ENCODE assay signal across 26 mouse cellular contexts in the genomic region with DNA sequence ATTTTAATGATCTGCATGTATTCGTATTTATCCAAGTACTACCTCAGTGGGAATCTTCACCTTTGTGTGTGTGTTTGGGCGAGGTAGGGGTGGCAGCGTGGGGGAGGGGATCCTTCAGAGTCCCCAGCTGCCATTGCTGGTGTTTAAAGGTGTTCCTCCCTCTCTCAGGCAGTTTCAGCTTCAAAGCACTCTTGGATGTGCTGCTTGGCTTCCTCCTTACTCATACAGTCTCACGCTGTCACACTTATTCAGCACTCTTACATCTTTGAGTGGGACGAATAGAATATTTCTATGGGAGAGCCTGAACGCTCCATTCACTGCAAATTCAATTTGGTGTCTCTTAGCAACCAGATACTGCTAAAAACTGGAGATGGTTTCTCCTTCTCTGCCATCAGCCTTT. TPM values are rescaled to one million over a fixed set of nuclear protein-coding genes. Genes with fewer than 3 reads are reported as not detected.
A peak's percentile ranks its signal among the peaks of the same experiment; 100 is the strongest.
DNase-seq lines count a peak whose midpoint lies in the region; ATAC-seq and TF ChIP-seq lines count a peak whose summit lies in the region.
"Had no signal": no experiment of that assay in that cellular context is flagged by ENCODE, and none has a peak within 500 bp of the region (broad histone marks: within the 10 kb centered on the region; RNA-seq: fewer than 3 reads in every experiment).

No protein-coding gene starts in this region.

- no peaks in the 10 kb centered on the region for H3K9me3 ChIP-seq in forebrain, embryonic 13.5 days (replicated peaks)
- H3K9me3 ChIP-seq in forebrain, embryonic 12.5 days: no peaks in the 10 kb centered on the region
- H3K9me3 ChIP-seq in lung, postnatal 0 days (ENCODE audit: low read length): no peaks in the 10 kb centered on the region
- H3K9me3 ChIP-seq: embryonic facial prominence, embryonic 12.5 days; heart, embryonic 15.5 days; intestine, embryonic 15.5 days had no signal

- H3K36me3 ChIP-seq in forebrain, embryonic 13.5 days (ENCODE audit: poor library complexity, severe bottlenecking): no peaks in the 10 kb centered on the region
- no peaks in the 10 kb centered on the region for H3K36me3 ChIP-seq in forebrain, embryonic 12.5 days (replicated peaks)
- no peaks in the 10 kb centered on the region for H3K36me3 ChIP-seq in lung, postnatal 0 days (ENCODE audit: insufficient read depth, low read length)
- H3K36me3 ChIP-seq: embryonic facial prominence, embryonic 12.5 days; heart, embryonic 15.5 days; intestine, embryonic 15.5 days had no signal

- H3K4me3 ChIP-seq in forebrain, embryonic 13.5 days: no peak overlapping the region
- no peak overlapping the region for H3K4me3 ChIP-seq in forebrain, embryonic 12.5 days (replicated peaks)
- no peak overlapping the region for H3K4me3 ChIP-seq in lung, postnatal 0 days (ENCODE audit: low read depth, low read length)
- H3K4me3 ChIP-seq: embryonic facial prominence, embryonic 12.5 days; erythroblast, embryonic 14.5 days; heart, adult 2 months; heart, embryonic 15.5 days; intestine, embryonic 15.5 days had no signal

- no peak overlapping the region for H3K4me2 ChIP-seq in forebrain, embryonic 13.5 days
- H3K4me2 ChIP-seq in forebrain, embryonic 12.5 days: no peak overlapping the region
- H3K4me2 ChIP-seq in lung, postnatal 0 days (replicated peaks; ENCODE audit: low read depth, low read length): no peak overlapping the region
- H3K4me2 ChIP-seq: embryonic facial prominence, embryonic 12.5 days; heart, embryonic 15.5 days; intestine, embryonic 15.5 days had no signal

- H3K9ac ChIP-seq in forebrain, embryonic 13.5 days: no peak overlapping the region
- no peak overlapping the region for H3K9ac ChIP-seq in forebrain, embryonic 12.5 days
- H3K9ac ChIP-seq in lung, postnatal 0 days (replicated peaks; ENCODE audit: low read depth): no peak overlapping the region
- H3K9ac ChIP-seq: embryonic facial prominence, embryonic 12.5 days; heart, embryonic 15.5 days; intestine, embryonic 15.5 days had no signal

- intact Hi-C loops in left cerebral cortex, postnatal 4 days (cut with DNase I): no loop called here

- TF ChIP-seq CTCF in lung, postnatal 0 days (IDR thresholded peaks at IDR 0.05): no peak

- ATAC-seq in forebrain, embryonic 13.5 days: 0 out of 2 replicates have a peak, but pooled peaks have one; percentile 45
- no peak for ATAC-seq in forebrain, embryonic 12.5 days (ENCODE audit: low FRiP score)
- no peak for ATAC-seq in lung, postnatal 0 days
- ATAC-seq: intestine, embryonic 15.5 days; midbrain, embryonic 16.5 days; Patski had no signal

- no peaks in the 10 kb centered on the region for H3K27me3 ChIP-seq in forebrain, embryonic 13.5 days
- H3K27me3 ChIP-seq in forebrain, embryonic 12.5 days: no peaks in the 10 kb centered on the region
- no peaks in the 10 kb centered on the region for H3K27me3 ChIP-seq in lung, postnatal 0 days (replicated peaks; ENCODE audit: insufficient read depth, low read length)
- H3K27me3 ChIP-seq: embryonic facial prominence, embryonic 12.5 days; heart, embryonic 15.5 days; intestine, embryonic 15.5 days had no signal

- H3K4me1 ChIP-seq in forebrain, embryonic 13.5 days: no peaks in the 10 kb centered on the region
- H3K4me1 ChIP-seq in forebrain, embryonic 12.5 days: no peaks in the 10 kb centered on the region
- no peaks in the 10 kb centered on the region for H3K4me1 ChIP-seq in lung, postnatal 0 days (ENCODE audit: insufficient read depth, low read depth, low read length)
- H3K4me1 ChIP-seq: embryonic facial prominence, embryonic 12.5 days; heart, embryonic 15.5 days; intestine, embryonic 15.5 days had no signal

- no peak for TF ChIP-seq EP300 in lung, postnatal 0 days (IDR thresholded peaks at IDR 0.05)

- 56% methylated on average over 6 of the region's 6 CpGs for WGBS in forebrain, embryonic 13.5 days
- WGBS in forebrain, embryonic 12.5 days: 66% methylated on average over 6 of the region's 6 CpGs
- 60% methylated on average over 6 of the region's 6 CpGs for WGBS in lung, postnatal 0 days

- H3K27ac ChIP-seq in forebrain, embryonic 13.5 days: no peak overlapping the region
- H3K27ac ChIP-seq in forebrain, embryonic 12.5 days: no peak overlapping the region
- no peak overlapping the region for H3K27ac ChIP-seq in lung, postnatal 0 days (ENCODE audit: low read length)
- H3K27ac ChIP-seq: embryonic facial prominence, embryonic 12.5 days; heart, adult 2 months; heart, embryonic 15.5 days; intestine, embryonic 15.5 days had no signal

- DNase-seq in left cerebral cortex, adult 18-20 months (ENCODE audit: low spot score in 2 of 2): peak; percentile 1 to 3
- DNase-seq in left cerebral cortex, postnatal 4 days: no peak
- peak; percentile 13 to 15 for DNase-seq in right cerebral cortex, adult 2 months (ENCODE audit: low spot score in 2 of 2)
- DNase-seq in right cerebral cortex, postnatal 4 days: no peak
- no peak for DNase-seq in lung, adult 18-20 months
- DNase-seq in lung, postnatal 0 days (ENCODE audit: low spot score): no peak
- DNase-seq: adrenal gland, postnatal 10 days; cerebellum, adult 11 months; cerebellum, postnatal 10 days; gastrocnemius, postnatal 25 days; heart, adult 2 months; kidney, adult 9 months; kidney, postnatal 36 days; liver; lung, postnatal 14 days had no signal

RNA-seq across cellular contexts. Expression of gene Themis, which starts 3.0 kb away (rescaled TPM):
- polyA plus RNA-seq in forebrain, embryonic 13.5 days (2015; fragmentation: Nextera tagmentation; extraction: Ambion mirVana): not detected in 2 replicates
- polyA plus RNA-seq in forebrain, embryonic 12.5 days (2016; fragmentation: Nextera tagmentation; extraction: Ambion mirVana): not detected in 2 replicates
- under 1 TPM in 1 of 2 experiments, not detected in 1; 0.37 TPM for total RNA-seq in left cerebral cortex, adult 18-20 months (2021)
- under 1 TPM in 1 of 2 experiments, not detected in 1; 0.14 TPM for total RNA-seq in left cerebral cortex, postnatal 4 days (2021)
- polyA plus RNA-seq in lung, postnatal 0 days (2015; fragmentation: Nextera tagmentation; extraction: Ambion mirVana): 0.05 TPM in 1 of 2 replicates, not detected in the other
- total RNA-seq: left cerebral cortex, postnatal 36 days had no signal
- polyA plus RNA-seq: embryonic facial prominence, embryonic 12.5 days; erythroblast, embryonic 14.5 days; liver, embryonic 16.5 days; Patski; small intestine, adult 2 months had no signal

Comparison
In these comparisons a context has a peak if more than half of its experiments do, and no peak if none do; other contexts are left out.
1. DNase-seq: peak in left cerebral cortex, adult 18-20 months (2 of 2) and right cerebral cortex, adult 2 months (2 of 2); none in left cerebral cortex, postnatal 4 days (single experiment), right cerebral cortex, postnatal 4 days (single experiment), lung, adult 18-20 months (0 of 2) and lung, postnatal 0 days (single experiment).